Mouse (Mus musculus) embryonic facial prominence, embryonic 14.5 days (tissue): ENCODE results near the gene Cyfip1. TPM values are rescaled to one million over a fixed set of nuclear protein-coding genes. Genes with fewer than 3 reads are reported as not detected.
A peak's percentile ranks its signal among the peaks of the same experiment; 100 is the strongest.

ENCODE experiments used
- ATAC-seq: fragments of 200-750 bp; cut with Nextera tagmentation; 2 replicates; pipeline ENCODE4 v1.8.0; 2017; ENCODE audit warnings: low read depth, moderate number of reproducible peaks, moderate TSS enrichment
- DNase-seq: peaks from one replicate; pipeline ENCODE4 v3.0.0-alpha.2; 2015; ENCODE audit warnings: low spot score
- H3K27ac ChIP-seq: fragments of 300-500 bp; sonication (generic); replicated peaks from 2 replicates; pipeline ENCODE4 v1.5.1; 2014; ENCODE audit warnings: low read depth, mild to moderate bottlenecking, low read length, moderate library complexity
- H3K27me3 ChIP-seq: fragments of 300-500 bp; sonication (generic); replicated peaks from 2 replicates; pipeline ENCODE4 v1.6.1; 2014; ENCODE audit warnings: low read length; ENCODE audit not compliant: control insufficient read depth, insufficient read depth
- H3K36me3 ChIP-seq: fragments of 300-500 bp; sonication (generic); 2 replicates; pipeline ENCODE4 v1.6.1; 2014; ENCODE audit warnings: low read length, mixed read lengths; ENCODE audit not compliant: control insufficient read depth, insufficient read depth
- H3K4me1 ChIP-seq: fragments of 300-500 bp; sonication (generic); 2 replicates; pipeline ENCODE4 v1.6.1; 2014; ENCODE audit warnings: antibody characterized with exemption, low read length; ENCODE audit not compliant: control insufficient read depth, insufficient read depth
- H3K4me2 ChIP-seq: fragments of 300-500 bp; sonication (generic); 2 replicates; pipeline ENCODE4 v1.6.1; 2014; ENCODE audit warnings: low read depth, mild to moderate bottlenecking, low read length, moderate library complexity, mixed read lengths
- H3K4me3 ChIP-seq: fragments of 300-500 bp; sonication (generic); 2 replicates; pipeline ENCODE4 v1.5.1; 2014; ENCODE audit warnings: low read depth, mild to moderate bottlenecking, low read length
- H3K9ac ChIP-seq: fragments of 300-500 bp; sonication (generic); 2 replicates; pipeline ENCODE4 v1.6.1; 2014; ENCODE audit warnings: low read depth, mild to moderate bottlenecking, low read length, moderate library complexity, mixed read lengths
- H3K9me3 ChIP-seq: fragments of 300-500 bp; sonication (generic); 2 replicates; pipeline ENCODE4 v1.6.1; 2016; ENCODE audit warnings: low read length; ENCODE audit not compliant: control insufficient read depth
- WGBS: fragments of 180-500 bp; shearing (Covaris S2); extraction: QIAGEN DNeasy Blood & Tissue Kit; methylation state at CpG from one replicate; pipeline ENCODE4 v1.1.7; 2014; 5-methylcytosine and 5-hydroxymethylcytosine counted together
- polyA plus RNA-seq: library from polyadenylated mRNA; unstranded; fragments of >200 nt; fragmentation: Nextera tagmentation; extraction: Ambion mirVana; gene quantifications from 2 replicates; pipeline ENCODE4 v1.2.1, GENCODE M21; 2014

The Cyfip1 gene
- polyA plus RNA-seq, 1 experiment from 2014 or later: 103 TPM

DNA sequence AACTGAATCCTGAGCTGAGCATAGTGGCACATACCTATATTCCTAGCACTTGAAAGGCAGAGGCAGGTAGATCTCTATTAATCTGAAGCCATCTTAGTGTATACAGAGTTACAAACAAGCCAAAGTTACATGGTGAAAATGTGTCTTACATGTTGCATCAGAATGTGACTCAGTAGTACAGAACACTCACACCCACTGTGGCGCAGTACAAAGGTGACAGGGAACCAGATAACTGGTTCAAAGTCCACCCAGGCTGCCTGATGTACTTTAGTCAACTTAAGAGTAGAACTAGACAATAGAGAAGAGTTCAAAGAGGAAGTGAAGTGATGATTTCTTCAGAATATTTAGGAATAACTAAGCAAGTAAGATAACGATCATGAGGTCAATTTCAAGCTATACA, 93.5 kb downstream of the Cyfip1 start:
- ATAC-seq: no peak
- WGBS: 92% methylated on average over 2 of the region's 2 CpGs
- no peak overlapping the region for H3K9ac ChIP-seq
- no peaks in the 10 kb centered on the region for H3K4me1 ChIP-seq
- no peak overlapping the region for H3K4me3 ChIP-seq
- H3K9me3 ChIP-seq: no peaks in the 10 kb centered on the region
- no peak for DNase-seq
- peaks cover 23% of the 10 kb centered on the region for H3K36me3 ChIP-seq
- H3K27ac ChIP-seq: no peak overlapping the region
- no peaks in the 10 kb centered on the region for H3K27me3 ChIP-seq
- H3K4me2 ChIP-seq: no peak overlapping the region

DNA sequence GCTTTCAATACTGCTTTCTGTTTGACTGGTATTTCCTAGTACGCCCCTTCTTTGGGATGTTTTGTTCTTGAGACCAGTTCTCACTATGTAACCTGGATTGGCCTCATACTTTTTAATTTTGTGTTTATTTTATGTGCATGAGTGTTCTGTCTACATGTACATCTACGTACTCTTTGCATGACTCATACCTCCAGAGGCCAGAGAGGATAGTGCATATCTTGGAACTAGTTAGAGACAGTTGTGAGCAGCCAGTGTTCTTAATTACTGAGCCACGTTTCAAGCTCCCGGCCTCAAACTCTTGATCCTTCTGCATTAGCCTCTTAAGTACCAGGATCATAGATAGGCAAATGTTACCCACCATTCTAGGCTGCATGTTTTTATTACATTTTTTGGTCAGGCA, 96.8 kb downstream of the Cyfip1 start:
- 74% methylated on average over 4 of the region's 4 CpGs for WGBS
- no peaks in the 10 kb centered on the region for H3K9me3 ChIP-seq
- DNase-seq (no peak), ATAC-seq (no peak)
- H3K4me3 ChIP-seq: no peak overlapping the region
- no peak overlapping the region for H3K9ac ChIP-seq
- H3K4me2 ChIP-seq: no peak overlapping the region
- no peak overlapping the region for H3K27ac ChIP-seq
- no peaks in the 10 kb centered on the region for H3K4me1 ChIP-seq
- H3K27me3 ChIP-seq: no peaks in the 10 kb centered on the region
- peaks cover 19% of the 10 kb centered on the region; the same call in 1 of the 2 replicates for H3K36me3 ChIP-seq

DNA sequence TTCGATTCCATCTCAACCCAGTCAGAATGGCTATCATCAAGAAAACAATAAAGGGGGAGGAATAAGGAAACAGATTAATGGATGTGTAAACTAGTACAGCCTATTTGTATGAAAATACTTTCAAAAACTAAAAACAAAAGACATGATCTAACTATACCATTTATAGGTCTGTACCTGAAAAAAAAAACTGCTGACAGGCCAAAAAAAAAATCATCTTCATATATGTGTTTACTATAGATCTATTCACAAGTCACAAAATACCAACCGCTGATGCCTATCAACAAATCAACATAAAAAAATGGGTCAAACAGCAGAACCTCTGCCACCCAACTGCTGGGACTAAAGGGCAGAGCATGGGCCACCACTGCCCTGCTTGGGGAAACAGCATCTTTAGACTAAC, 114.5 kb downstream of the Cyfip1 start:
- peaks cover 9% of the 10 kb centered on the region; the same call in 1 of the 2 replicates for H3K9me3 ChIP-seq
- no peak overlapping the region for H3K4me3 ChIP-seq
- no peaks in the 10 kb centered on the region for H3K27me3 ChIP-seq
- H3K4me2 ChIP-seq: no peak overlapping the region
- ATAC-seq (no peak), DNase-seq (no peak)
- WGBS: 96% methylated on average over 2 of the region's 2 CpGs
- H3K36me3 ChIP-seq: peaks cover 14% of the 10 kb centered on the region; the same call in 1 of the 2 replicates
- no peak overlapping the region for H3K9ac ChIP-seq
- peaks cover 2% of the 10 kb centered on the region; the same call in 1 of the 2 replicates for H3K4me1 ChIP-seq
- H3K27ac ChIP-seq: no peak overlapping the region

DNA sequence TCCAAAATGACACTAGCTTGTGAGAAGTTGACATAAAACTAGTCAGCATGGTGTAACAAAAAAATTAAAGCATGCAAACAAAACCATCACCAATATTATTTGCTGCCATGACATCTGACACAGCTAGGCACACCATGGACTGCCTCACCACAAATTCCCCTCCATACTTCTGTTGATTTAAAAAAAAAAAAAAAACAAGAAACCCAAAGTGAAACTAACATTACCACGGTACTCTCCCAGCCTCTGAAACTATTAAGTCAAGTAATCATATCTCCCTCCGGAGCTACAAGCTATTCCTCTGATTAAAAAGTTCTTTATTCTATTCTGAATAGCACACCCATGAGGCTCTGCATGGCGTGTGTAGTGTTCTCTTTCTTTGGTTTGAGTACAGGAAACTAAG, 115.6 kb downstream of the Cyfip1 start:
- ATAC-seq: no peak

DNA sequence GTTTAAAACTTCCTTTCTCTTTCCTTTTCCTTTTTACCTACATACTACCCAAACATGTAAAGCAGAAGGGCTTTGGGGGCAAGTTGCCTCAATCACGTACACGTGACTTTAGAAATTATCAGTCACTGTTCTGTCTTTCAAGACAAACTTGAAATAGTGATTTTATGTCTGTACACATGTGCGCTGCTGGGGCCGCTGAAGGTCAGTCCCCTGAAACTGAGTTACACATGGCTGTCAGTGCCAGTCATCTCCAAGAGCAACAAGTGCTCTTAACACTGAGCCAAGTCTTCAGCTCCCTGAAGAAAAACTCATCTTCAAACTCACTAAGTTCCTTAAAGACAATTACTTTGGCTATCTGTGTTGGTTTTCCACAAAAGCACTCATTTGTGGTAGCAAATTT, 116.4 kb downstream of the Cyfip1 start:
- Histone ChIP-seq H3K9me3 (peaks cover 9% of the 10 kb centered on the region; the same call in 1 of the 2 replicates), H3K27me3 (no peaks in the 10 kb centered on the region), H3K4me1 (peaks cover 6% of the 10 kb centered on the region; the same call in 1 of the 2 replicates), H3K4me3 (no peak overlapping the region), H3K4me2 (no peak overlapping the region), H3K36me3 (peaks cover 14% of the 10 kb centered on the region; the same call in 1 of the 2 replicates), H3K27ac (no peak overlapping the region), H3K9ac (no peak overlapping the region)
- DNase-seq (no peak), ATAC-seq (no peak)
- WGBS: 95% methylated on average over 4 of the region's 4 CpGs

More for the DNA sequence above, 115.6 kb downstream of the Cyfip1 start:
- DNase-seq: no peak
- Histone ChIP-seq H3K4me1 (peaks cover 4% of the 10 kb centered on the region; the same call in 1 of the 2 replicates), H3K27me3 (no peaks in the 10 kb centered on the region), H3K9ac (no peak overlapping the region), H3K36me3 (peaks cover 14% of the 10 kb centered on the region; the same call in 1 of the 2 replicates), H3K4me3 (no peak overlapping the region), H3K27ac (no peak overlapping the region), H3K9me3 (peaks cover 9% of the 10 kb centered on the region; the same call in 1 of the 2 replicates), H3K4me2 (no peak overlapping the region)
- 88% methylated on average over 3 of the region's 3 CpGs for WGBS

DNA sequence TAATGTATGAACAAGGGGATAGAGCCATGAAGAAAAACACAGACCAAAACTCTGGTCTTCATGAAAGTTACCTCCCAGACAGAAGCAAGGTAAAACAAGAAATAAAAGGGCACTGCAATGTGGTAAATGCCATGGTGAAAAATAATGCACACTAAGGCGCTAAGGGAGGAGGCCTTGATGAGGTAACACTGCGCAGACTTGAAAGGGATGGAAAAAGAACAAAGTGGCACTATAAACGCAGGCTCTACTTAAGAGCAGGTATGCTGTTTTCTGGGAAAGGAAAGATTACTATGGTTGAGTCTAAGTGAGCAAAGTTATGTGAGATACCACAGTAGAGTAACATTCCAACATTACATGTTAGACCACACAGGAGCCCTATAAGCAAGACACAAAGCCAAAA, 118.3 kb downstream of the Cyfip1 start:
- no peak for ATAC-seq
- 94% methylated on average over 3 of the region's 3 CpGs for whole genome bisulfite sequencing
- no peak overlapping the region for H3K4me2 ChIP-seq
- H3K27ac ChIP-seq: no peak overlapping the region
- H3K9me3 ChIP-seq: no peaks in the 10 kb centered on the region
- H3K36me3 ChIP-seq: peaks cover 4% of the 10 kb centered on the region; the same call in 1 of the 2 replicates
- no peak for DNase-seq
- H3K27me3 ChIP-seq: no peaks in the 10 kb centered on the region
- H3K4me1 ChIP-seq: peaks cover 9% of the 10 kb centered on the region; the same call in 1 of the 2 replicates
- H3K4me3 ChIP-seq: no peak overlapping the region
- H3K9ac ChIP-seq: no peak overlapping the region

DNA sequence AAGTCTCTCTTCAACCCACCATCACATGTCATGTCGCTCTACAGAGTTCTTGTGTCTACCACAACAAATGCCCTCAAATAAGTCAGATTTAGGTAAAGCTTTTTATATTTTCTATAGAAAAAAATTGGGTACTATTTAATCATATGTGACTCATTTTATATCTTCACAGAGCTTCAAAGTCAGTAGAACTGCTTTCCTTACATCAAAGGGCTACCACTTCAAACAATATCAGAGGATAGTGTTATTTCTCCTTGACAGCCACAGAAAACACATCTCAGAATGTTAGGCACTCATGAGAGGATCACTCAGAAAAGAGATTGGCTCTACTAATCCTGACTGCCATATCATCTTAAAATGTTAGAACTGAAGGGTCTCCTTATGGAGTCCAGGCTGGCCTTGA, 119.0 kb downstream of the Cyfip1 start:
- DNase-seq (no peak), ATAC-seq (no peak)
- Histone ChIP-seq H3K9me3 (no peaks in the 10 kb centered on the region), H3K36me3 (0 out of 2 replicates have a peak, but pooled peaks cover 3% of the 10 kb centered on the region), H3K4me2 (no peak overlapping the region), H3K4me1 (peaks cover 9% of the 10 kb centered on the region; the same call in 1 of the 2 replicates), H3K9ac (no peak overlapping the region), H3K4me3 (no peak overlapping the region), H3K27ac (no peak overlapping the region), H3K27me3 (no peaks in the 10 kb centered on the region)
- 88% methylated on average over 1 of the region's 1 CpGs for WGBS

DNA sequence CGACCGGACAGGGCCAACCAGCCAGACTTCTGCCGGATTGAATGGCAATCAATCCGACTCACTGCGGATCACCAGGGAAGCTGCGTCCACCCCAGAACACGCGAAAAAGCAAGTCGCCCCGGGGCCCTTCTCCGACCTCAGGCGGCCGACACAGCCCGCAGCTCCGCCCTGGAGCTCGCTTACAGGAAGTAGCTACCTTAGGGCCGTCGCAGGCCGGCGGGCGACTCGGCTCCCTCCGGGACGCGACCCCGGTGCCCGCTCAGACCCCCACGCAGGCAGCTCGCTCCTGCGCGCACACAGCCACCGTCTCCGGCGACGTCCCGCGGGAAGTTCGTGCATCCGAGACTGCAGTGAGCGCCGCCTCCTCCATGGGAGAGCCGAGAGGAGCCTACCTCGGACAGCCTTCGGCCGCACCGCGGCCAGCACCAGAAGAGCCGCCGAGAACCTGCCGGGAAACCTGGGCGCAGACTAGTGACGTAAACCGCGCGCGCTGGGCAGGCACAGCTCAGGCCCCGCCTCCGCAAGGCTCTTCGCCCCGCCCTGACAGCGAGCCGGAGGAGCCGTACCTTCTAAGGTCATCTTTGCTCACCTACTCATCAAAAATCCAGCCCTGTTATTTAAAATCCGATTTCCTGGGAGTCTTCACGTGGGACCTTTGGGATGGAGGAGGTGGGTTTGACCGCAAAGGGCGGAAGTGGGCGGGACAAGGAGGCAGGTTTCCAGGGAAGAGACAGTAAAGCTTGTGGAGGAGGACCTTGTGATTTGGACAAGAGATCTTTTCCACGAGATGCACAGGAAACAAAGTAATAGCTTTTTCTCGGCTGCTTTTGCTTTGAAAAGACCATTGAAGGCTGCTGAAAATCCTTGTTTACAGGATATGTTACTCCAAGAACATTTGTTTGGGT, 120.7 kb downstream of the Cyfip1 start, which contains the start of gene Nipa2:
Gene Nipa2 (minus strand): TSS at position 473 of the 905 bp plus-strand sequence.
- 0 out of 2 replicates have a peak, but pooled peaks cover 3% of the 10 kb centered on the region for H3K36me3 ChIP-seq
- DNase-seq (peak; percentile 94), ATAC-seq (peak; percentile 98)
- H3K27me3 ChIP-seq: no peaks in the 10 kb centered on the region
- 1% methylated on average over 42 of the region's 70 CpGs for WGBS
- H3K4me2 ChIP-seq: peak within 1 kb of the TSS; percentile 74
- H3K4me1 ChIP-seq: peaks cover 9% of the 10 kb centered on the region; the same call in 1 of the 2 replicates
- peak within 1 kb of the TSS; percentile 94 for H3K9ac ChIP-seq
- no peaks in the 10 kb centered on the region for H3K9me3 ChIP-seq
- peak within 1 kb of the TSS; percentile 92 for H3K27ac ChIP-seq
- H3K4me3 ChIP-seq: peak within 1 kb of the TSS; percentile 95
